Mouse (Mus musculus) kidney, adult 9 months (tissue): ENCODE measurements at regions not wholly inside any gene's neighbourhood (a gene's known extent, or its start where the extent isn't known, plus 50 kb on each side); places are given as distances from the start of the nearest gene placed in this dataset.

Source experiments
- DNase-seq: peaks from one replicate; pipeline ENCODE4 v3.0.0; 2022

- DNase-seq, result no peak
Measured at GRCm38 (mm10) chr10:91580959-91581358, 399.8 kb upstream of the Tmpo start.

GRCm38 (mm10) chr10:91575323-91576064, 394.4 kb upstream of the Tmpo start:
- DNase-seq, result no peak

DNA sequence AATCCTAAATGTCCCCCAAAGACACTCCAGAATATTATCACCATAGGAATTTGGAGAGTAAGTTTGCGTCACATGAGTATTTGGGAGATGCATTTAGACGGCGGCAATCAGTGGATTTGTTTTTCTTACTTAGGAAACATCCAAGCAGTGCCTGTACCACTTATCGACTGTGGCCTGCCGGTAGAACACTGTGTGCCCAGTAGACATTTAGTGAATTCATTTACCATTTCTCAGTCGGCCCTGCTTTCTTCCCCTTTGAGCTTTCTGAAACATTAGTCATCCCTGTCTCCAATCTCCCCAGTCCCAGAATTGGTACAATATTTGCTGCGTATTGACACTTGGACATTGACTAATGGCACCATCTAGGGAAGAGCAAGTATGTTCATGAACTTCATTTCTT, 391.7 kb upstream of the Tmpo start:
- DNase-seq, result no peak

GRCm38 (mm10) chr10:91569046-91569445, 387.9 kb upstream of the Tmpo start:
- DNase-seq, result no peak

DNA sequence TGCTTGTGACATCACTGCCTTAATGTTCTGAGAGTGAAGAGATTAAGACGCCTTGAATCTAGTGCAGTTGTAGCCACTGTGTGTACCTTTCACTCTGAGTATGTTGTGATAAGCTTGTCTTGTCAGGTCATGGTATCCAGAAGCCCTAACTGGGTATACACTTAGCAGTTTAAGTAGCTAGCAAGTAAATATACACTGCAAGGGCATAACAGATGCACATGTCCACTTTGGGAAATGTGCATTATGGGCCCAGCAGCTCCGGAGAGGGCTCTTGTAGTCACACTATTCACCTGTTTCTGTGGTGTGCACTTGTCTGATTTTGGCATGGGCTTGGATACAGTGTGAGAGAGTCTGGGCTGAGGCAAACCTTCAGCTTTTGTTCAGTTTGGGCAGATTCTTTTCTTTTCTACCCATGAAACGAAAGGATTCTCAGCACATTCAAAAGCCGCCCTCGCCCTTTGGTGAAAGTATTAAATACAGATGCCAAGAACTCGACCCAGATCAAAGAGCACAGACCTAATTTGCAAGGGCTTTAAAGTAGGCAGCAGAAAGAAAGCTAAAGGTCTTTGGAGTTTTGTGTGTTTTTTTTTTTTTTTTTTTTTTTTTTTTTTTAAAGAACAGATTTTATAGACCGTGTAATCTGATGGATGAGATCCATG, 385.1 kb upstream of the Tmpo start:
- DNase-seq, result no peak

GRCm38 (mm10) chr10:91559307-91559706, 378.2 kb upstream of the Tmpo start:
- DNase-seq, result no peak

- DNase-seq, result no peak
Measured at GRCm38 (mm10) chr10:91548071-91548470, 367.0 kb upstream of the Tmpo start.

DNA sequence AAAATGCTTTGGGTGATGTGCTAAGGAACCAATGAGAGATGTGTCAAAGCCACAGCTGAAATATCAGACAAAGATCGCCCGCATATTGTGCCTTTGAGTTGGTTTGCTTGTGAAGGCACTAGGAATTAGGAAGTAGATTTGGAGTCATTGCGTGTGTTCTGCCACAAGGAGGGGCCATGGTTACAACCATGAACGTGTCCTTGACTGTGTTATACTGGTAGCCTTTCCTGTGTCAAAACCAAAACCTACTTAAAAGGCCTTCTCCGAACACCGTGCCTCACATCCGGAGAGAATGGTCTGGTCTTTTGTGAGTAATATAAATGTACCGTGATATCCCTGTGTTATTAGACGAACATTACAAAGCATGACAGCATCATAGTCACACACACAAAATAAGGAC, 365.0 kb upstream of the Tmpo start:
- DNase-seq, result peak; percentile 17

DNA sequence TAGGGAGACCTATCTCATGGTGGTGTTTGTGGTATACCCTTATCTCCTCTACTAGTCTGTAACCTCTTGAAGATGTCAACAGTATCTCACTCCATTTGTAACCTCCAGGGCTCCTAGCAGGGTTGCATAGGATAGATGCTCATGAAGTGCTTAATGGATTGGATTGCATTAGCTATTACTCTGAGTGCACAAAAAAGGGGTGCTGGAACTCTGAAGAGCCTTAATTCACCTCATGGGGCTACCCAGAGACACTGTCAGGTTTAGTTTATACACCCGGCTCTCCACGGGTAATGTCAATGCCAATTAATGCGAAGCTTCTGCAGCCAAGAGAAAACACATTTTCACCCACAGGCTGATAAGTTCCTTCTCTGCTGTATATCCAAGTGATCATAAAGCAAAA, 364.3 kb upstream of the Tmpo start:
- DNase-seq, result no peak

- DNase-seq, result no peak
Measured at GRCm38 (mm10) chr10:91543167-91543918, 362.2 kb upstream of the Tmpo start.

DNA sequence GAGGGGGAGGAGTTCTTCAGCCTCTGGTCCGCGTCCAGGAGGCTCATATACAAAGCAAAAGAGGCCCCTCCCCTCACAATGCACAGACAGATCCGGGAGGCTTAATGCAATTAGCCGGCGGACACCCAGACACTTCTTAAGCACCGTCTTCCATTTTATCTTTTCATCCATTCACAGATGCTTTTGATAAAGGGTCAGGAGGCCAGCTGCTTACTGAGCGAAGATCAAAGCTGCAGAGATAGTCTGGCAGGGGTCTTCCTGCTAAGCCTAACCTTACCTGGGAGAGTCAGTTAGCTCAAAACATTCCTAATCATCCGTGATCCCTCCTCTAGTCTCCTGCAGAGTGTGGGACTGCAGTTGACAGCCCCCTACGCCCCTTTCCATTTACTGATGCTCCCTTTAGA, 361.1 kb upstream of the Tmpo start:
- DNase-seq, result no peak

DNA sequence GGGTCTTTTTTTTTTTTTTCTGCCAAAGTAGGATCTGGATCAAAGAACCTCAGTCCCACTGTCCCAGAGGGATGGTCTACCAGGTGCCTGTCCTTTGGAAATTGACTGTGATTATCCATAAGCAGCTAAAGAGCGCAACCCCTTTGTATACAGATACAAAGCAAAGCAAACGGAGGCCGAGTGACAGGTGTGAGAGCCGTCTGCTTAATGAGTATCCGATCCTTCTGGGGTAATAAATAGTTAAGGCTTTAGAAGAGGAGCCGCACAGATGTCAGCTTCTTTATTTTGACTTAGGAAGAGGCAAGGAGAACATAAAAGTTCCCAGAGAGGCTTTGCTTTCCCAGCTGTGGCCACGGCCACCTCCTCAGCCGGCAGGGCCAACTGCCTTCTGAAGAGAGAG, 356.1 kb upstream of the Tmpo start:
- DNase-seq, result no peak

DNA sequence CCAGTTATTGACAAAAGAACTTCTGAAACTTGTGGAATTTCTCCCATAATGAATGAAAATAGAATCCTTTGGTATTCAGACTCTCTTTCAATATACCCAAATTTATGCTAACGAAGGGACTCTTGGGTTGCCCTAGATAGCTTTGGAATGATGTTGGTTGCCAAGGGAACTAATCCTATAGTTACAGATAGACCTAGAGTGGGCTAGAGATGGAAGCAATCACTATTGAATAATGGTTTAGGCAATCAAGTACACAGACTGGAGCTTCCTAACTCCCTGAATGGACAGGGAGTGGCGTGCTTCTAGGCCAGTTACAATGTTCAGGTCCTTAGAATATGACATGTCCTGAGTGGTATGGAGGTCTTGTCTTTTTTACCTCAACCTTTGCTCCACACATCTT, 354.3 kb upstream of the Tmpo start:
- no peak for DNase-seq

DNA sequence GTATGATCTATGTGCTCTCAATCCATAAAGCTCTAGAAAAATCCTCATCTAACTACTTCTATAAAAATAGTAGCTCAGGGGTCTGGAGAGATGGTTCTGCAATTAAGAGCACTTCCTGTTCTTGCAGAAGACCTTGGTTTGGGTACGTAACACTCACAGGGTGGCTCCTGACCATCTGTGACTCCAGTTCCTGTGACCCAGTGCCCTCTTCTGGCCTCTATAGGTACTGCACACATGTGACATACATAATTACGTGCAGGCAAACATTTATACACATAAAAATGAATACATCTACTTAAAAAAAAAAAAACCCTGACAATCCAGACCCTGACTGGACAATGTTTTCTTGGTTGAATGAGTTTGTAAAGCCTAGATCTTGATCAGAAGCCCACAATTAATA, 347.2 kb upstream of the Tmpo start:
- DNase-seq, result no peak

DNA sequence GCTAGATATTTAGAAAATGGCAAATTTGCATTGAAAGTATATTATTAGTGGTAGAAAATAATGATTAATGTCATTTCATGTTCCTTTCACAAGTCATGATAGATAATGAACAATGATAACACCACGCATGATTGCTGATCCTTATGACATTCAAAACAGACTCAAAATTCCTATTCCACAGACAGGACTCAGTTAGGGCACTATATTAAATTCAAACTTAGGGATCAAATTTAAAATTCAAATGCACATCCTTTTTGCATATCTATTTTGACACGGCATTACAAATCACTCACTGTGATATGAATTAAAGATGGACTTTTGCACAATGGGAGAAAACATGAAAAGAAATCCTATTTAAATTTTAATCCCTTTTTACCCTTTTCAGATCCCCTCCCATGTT, 340.1 kb upstream of the Tmpo start:
- no peak for DNase-seq

- no peak for DNase-seq
Measured at GRCm38 (mm10) chr10:91515021-91515371, 333.9 kb upstream of the Tmpo start.

DNA sequence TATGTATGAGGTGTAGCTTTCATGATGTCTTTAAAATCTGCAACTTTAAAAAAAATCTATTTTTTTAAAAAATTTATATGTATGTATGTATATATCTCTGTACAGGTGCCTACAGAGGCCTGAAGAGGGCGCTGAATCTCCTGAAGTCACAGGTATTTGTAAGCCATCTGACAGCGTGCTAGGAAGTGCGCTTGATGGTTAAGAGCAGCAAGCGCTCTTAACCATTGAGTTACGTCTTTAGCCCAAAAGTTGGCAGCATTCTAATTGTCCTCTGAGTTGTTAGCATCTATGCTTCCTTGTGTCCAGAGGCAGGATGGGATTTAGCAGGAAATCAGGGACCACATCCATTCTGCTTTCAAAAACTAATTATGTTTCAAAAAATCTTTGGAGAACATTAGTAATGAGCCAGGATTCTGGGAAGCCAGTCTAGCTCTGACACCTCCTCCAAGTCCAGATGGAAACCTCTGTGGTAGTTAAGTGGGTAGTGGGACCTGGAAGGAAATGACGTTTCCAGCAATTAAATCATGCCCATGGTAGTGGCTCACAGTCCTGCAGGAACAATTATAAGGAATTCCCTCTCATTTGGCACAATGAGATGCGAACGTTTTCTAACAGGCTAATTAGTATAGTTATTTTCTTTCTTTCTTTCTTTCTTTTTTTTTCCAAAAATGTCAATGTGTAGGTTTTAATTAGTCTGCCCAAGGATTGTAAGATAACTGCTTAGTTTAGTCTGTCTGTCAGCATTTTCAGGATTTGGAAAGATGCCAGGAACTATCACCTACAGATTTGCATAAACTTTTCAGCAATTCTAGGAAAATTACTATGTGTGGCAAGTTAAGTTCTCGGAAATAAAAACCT, 333.3 kb upstream of the Tmpo start:
- DNase-seq, result no peak

- DNase-seq, result no peak
Measured at GRCm38 (mm10) chr10:91507038-91507437, 325.9 kb upstream of the Tmpo start.

DNA sequence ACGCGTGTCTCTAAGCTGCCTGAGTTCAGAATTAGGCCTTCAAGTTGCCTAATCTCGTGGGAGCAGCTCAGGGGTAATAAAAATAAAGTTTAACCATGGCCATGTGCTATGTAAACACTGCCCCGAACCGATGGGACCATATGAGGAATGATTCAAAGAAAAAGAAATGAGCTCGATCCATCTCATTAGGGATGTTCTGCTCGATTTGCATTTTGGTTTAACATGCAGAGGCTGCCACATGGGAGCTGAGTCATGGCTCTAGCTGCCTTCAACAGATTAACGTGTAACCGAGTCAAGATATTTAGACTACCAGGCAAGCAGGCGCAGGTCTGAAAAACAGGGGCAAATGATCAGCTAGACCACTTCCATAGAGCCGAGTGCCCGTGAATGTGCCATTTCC, 323.8 kb upstream of the Tmpo start:
- DNase-seq, result no peak

DNA sequence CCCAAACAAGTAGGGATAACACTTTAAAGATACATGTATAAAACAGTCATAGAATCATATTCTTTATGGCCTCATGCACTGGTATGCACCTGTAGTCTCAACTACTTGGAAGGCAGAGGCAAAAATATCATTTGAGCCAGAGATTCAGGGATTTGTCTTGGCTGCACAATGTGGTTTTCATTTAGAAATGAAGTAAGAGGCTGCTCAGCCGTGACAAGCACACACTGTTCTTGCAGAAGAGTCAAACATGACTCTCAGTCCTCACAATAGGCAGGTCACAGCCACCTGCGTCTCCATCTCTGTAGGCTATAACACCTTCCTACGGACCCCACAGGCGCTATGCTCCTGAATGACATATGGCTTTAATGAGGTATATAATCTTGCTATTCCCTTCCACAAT, 317.4 kb upstream of the Tmpo start:
- DNase-seq, result peak; percentile 35

GRCm38 (mm10) chr10:91464691-91465090, 283.6 kb upstream of the Tmpo start:
- DNase-seq, result peak; percentile 29

DNA sequence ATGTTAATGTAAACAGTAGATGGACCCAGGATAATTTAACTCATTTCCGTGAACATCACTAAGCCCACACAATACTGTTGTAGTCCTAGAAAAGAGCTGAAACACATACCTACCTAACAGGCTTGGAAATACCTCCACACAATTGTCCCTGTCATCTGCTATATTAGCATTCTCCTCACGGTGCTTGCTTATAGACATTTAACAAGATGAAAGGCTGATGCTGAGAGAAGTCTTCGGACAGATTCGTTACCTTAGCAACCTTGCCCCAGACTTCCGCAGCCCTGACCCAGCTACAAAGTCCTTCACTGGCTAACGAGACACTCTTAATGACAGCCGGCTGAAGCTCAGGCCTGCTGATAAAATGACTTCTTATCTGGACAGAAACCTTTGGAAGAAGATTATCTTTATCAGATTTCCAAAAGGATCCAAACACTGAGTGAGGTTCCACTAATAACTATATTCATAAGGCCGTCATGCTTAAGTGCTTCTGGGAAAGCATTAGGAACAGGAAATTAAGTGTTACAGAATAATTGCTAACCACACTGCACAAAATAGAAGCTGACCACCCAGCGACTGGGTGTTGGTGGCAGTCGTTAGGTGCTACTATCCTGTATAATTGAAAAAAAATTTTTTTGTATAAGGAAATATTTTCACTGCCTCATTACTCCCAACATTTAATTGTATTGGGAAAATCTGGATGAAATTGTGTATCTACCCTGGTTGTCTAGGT, 267.0 kb upstream of the Tmpo start:
- DNase-seq, result no peak

GRCm38 (mm10) chr10:91443321-91443720, 262.2 kb upstream of the Tmpo start:
- no peak for DNase-seq
